Mouse (Mus musculus) thymus, adult 2 months (tissue): ENCODE results near the gene Pa2g4. TPM values are rescaled to one million over a fixed set of nuclear protein-coding genes. Genes with fewer than 3 reads are reported as not detected.

Experiments
- DNase-seq: peaks from one replicate; pipeline ENCODE4 v3.0.0; 2021
- H3K27ac ChIP-seq: fragments of 200-500 bp; 2 replicates; pipeline ENCODE4 v1.5.1; 2012; ENCODE audit warnings: low read length, control low read depth; ENCODE audit not compliant: control insufficient read depth, insufficient read depth
- H3K27me3 ChIP-seq: fragments of 200-500 bp; 2 replicates; pipeline ENCODE4 v1.6.1; 2012; ENCODE audit warnings: mild to moderate bottlenecking, low read length, moderate library complexity, mixed read lengths; ENCODE audit not compliant: control insufficient read depth, insufficient read depth
- H3K36me3 ChIP-seq: fragments of 200-500 bp; 2 replicates; pipeline ENCODE4 v1.6.1; 2012; ENCODE audit warnings: mild to moderate bottlenecking, low read length, moderate library complexity; ENCODE audit not compliant: control insufficient read depth, insufficient read depth
- H3K4me1 ChIP-seq: fragments of 200-500 bp; replicated peaks from 2 replicates; pipeline ENCODE4 v1.6.1; 2012; ENCODE audit warnings: low read length; ENCODE audit not compliant: control insufficient read depth, insufficient read depth
- H3K4me3 ChIP-seq: fragments of 200-500 bp; 2 replicates; pipeline ENCODE4 v1.5.1; 2012; ENCODE audit warnings: mild to moderate bottlenecking, low read length, control low read depth, moderate library complexity; ENCODE audit not compliant: control insufficient read depth, insufficient read depth
- CTCF ChIP-seq: fragments of 200-500 bp; IDR thresholded peaks from 2 replicates; pipeline ENCODE4 v1.5.1; 2012; ENCODE audit warnings: mild to moderate bottlenecking, control low read depth, low read length, moderate library complexity, borderline replicate concordance; ENCODE audit not compliant: control insufficient read depth, poor library complexity, insufficient read depth; ENCODE audit errors: extremely low read depth
- POLR2A ChIP-seq: fragments of 200-500 bp; IDR thresholded peaks from 2 replicates; pipeline ENCODE4 v1.6.1; 2012; ENCODE audit warnings: mild to moderate bottlenecking, low read length, control low read depth, moderate library complexity; ENCODE audit not compliant: control insufficient read depth, poor library complexity, insufficient read depth; ENCODE audit errors: extremely low read depth
- WGBS: fragments of 180-500 bp; shearing (Covaris S2); methylation state at CpG from one replicate; pipeline ENCODE4 v1.1.7; 2018; 5-methylcytosine and 5-hydroxymethylcytosine counted together
- polyA plus RNA-seq: library from polyadenylated mRNA; depleted of rRNA; stranded (reverse); fragments of >200 nt; gene quantifications from 2 replicates; pipeline ENCODE4 v1.2.3, GENCODE M21; 2012

The Pa2g4 gene
- polyA plus RNA-seq, 1 experiment, result 46.8 TPM

DNA sequence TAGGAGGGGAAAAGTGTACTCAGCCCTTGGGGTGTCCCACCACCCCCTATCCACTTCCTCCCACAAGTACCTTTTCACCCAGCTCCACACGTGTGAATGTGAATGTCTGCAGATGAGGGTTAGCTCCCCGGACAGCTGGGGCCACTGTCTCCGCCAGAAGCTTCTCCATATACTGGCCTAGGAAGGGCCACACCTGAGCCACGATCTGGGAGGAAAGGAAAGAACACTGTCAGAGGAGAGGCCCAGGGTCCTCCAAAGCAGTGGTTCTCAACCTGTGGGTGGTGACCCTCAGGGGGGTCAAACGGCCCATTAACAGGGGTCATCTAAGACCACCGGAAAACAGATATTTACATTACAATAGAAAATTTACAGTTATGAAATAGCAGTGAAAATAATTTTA is 43.4 kb downstream of the Pa2g4 start:
- TF ChIP-seq CTCF (no peak), POLR2A (no peak)
- Histone ChIP-seq H3K4me1 (peaks cover 8% of the 10 kb centered on the region; the same call in 1 of the 2 replicates), H3K36me3 (peaks cover 20% of the 10 kb centered on the region), H3K27ac (no peak overlapping the region), H3K27me3 (no peaks in the 10 kb centered on the region), H3K4me3 (no peak overlapping the region)
- DNase-seq, result no peak
- 88% methylated on average over 6 of the region's 6 CpGs for WGBS

DNA sequence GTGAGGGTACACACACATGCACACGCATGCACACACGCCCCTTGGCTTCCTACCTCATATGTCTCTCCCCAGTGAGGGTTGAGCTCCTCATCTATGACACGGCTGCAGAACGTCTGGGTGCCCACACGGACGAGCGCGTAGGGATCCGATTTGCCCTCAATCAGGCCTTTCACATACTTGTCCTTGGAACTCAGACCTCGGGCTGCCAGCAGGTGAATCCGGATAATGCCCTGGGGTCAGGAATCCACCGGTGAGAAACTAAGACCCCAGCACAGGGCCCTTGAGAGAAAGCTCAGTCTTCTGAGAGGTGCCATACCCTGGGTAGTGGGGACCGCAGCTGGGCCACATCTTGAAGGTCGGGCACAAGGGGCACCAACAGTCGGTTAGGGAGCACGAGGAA is 45.2 kb downstream of the Pa2g4 start:
- no peaks in the 10 kb centered on the region for H3K27me3 ChIP-seq
- no peak for DNase-seq
- H3K4me3 ChIP-seq, result no peak overlapping the region
- WGBS, result 97% methylated on average over 16 of the region's 16 CpGs
- no peak for TF ChIP-seq POLR2A
- no peak for TF ChIP-seq CTCF
- H3K4me1 ChIP-seq, result peaks cover 8% of the 10 kb centered on the region; the same call in 1 of the 2 replicates
- H3K36me3 ChIP-seq, result peaks cover 33% of the 10 kb centered on the region
- H3K27ac ChIP-seq, result no peak overlapping the region

DNA sequence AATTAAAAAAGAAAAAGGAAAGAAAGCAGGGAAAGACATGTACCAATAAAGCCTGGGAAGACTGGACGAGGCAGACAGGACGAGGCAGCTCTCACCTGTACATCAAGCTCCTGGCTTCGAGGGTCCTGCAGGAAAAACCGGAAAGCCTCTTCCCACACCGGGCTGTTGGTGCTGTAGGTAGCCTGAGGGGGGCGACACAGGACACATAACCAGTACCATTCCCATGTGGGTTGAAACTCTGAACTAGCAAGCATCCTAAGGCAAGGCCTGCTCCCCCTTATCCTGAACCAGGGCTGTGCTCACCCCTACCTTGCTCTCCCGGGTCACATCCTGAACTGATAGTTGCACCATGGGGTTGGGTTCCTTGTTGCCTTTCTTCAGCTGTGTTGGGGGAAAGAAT is 47.0 kb downstream of the Pa2g4 start:
- H3K4me3 ChIP-seq, result no peak overlapping the region
- no peaks in the 10 kb centered on the region for H3K27me3 ChIP-seq
- peak; percentile 56 for DNase-seq
- peaks cover 1% of the 10 kb centered on the region; the same call in 1 of the 2 replicates for H3K4me1 ChIP-seq
- WGBS, result 93% methylated on average over 7 of the region's 7 CpGs
- no peak overlapping the region for H3K27ac ChIP-seq
- TF ChIP-seq POLR2A (no peak), CTCF (peak; percentile 68; the same call in 1 of the 2 replicates)
- H3K36me3 ChIP-seq, result peaks cover 44% of the 10 kb centered on the region

DNA sequence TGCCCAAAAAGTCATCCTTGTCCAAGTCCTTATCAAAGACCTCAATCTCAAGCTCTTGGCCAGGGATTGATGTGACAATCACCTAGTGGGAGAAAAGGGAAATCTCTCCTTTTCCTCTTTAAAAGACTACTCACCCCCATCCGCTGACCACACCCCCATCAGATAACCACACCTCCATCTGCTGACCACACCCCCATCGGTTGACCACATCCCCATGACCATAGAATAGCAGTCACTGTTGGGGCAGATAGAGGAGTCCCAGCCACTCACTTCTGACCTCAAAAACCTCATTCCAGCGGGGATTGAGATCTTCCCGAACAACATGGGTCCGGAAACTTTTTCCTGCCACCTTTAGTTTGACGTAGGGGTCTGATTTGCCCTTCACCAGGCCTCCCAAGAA is 49.1 kb downstream of the Pa2g4 start:
- H3K27ac ChIP-seq, result no peak overlapping the region
- 74% methylated on average over 6 of the region's 6 CpGs for WGBS
- TF ChIP-seq CTCF (no peak), POLR2A (no peak)
- no peak for DNase-seq
- no peaks in the 10 kb centered on the region for H3K27me3 ChIP-seq
- no peaks in the 10 kb centered on the region for H3K4me1 ChIP-seq
- no peak overlapping the region for H3K4me3 ChIP-seq
- peaks cover 48% of the 10 kb centered on the region for H3K36me3 ChIP-seq

DNA sequence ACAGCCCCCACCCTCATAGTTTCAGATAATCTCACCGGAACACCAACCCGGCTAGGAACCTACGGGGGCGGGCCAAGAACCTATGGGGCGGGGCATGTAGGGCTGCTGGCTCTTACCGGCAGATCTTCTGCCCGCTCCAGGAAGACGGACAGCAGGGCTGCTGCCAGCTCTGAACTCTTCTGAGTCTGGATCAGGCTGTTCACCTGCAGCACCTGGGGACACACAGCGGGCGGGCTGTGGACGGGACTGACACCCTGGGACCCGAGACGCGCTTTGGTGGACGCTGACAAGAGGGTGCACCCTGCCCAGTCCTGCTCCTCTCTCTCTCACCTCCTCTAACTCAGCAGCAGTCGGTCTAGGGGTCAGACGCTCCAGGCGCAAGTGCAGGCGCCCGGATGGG is 49.8 kb downstream of the Pa2g4 start:
- Histone ChIP-seq H3K4me1 (no peaks in the 10 kb centered on the region), H3K27ac (no peak overlapping the region), H3K36me3 (peaks cover 53% of the 10 kb centered on the region), H3K4me3 (no peak overlapping the region), H3K27me3 (no peaks in the 10 kb centered on the region)
- TF ChIP-seq CTCF (no peak), POLR2A (no peak)
- WGBS, result 96% methylated on average over 20 of the region's 20 CpGs
- DNase-seq, result no peak

DNA sequence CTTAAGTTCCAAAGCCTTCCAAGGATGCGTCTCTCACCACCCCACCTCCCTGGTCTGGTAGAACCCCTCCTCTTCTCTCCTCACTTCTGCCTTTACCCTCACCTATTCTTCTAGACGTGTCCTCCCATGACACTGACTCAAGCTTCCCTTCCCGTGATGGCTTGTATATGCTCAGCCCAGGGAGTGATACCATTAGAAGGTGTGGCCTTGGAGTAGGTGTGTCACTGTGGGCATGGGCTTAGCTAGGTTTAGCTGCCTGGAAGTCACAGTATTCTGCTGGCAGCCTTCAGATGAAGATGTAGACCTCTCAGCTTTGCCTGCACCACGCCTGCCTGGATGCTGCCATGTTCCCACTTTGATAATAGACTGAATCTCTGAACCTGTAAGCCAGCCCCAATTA is 50.7 kb downstream of the Pa2g4 start:
- H3K4me3 ChIP-seq, result no peak overlapping the region
- H3K4me1 ChIP-seq, result no peaks in the 10 kb centered on the region
- 92% methylated on average over 4 of the region's 4 CpGs for WGBS
- H3K27me3 ChIP-seq, result no peaks in the 10 kb centered on the region
- TF ChIP-seq CTCF, result no peak
- TF ChIP-seq POLR2A, result no peak
- peaks cover 50% of the 10 kb centered on the region for H3K36me3 ChIP-seq
- H3K27ac ChIP-seq, result no peak overlapping the region
- DNase-seq, result no peak

DNA sequence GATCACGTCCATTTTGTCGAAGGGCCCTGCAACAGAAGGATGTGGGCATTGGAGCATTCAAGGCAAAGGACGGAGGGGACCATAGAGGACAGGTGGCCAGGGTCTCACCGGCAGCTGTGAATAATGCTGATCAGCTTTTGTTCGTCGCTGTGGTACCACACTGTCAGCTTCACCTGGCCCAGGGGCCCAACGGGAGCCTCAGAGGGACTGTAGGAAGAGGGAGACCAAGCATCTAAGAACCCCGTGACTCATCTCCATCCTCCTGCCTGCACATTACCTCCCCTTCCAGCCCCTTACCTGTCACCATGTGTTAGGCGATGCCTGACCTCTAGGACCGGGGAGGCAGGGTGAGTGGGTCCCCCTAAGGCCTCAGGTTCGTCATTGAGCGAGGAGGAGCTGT is 54.0 kb downstream of the Pa2g4 start:
- no peak for DNase-seq
- no peaks in the 10 kb centered on the region for H3K4me1 ChIP-seq
- H3K36me3 ChIP-seq, result peaks cover 42% of the 10 kb centered on the region
- no peak overlapping the region for H3K4me3 ChIP-seq
- WGBS, result 96% methylated on average over 12 of the region's 12 CpGs
- no peak overlapping the region for H3K27ac ChIP-seq
- H3K27me3 ChIP-seq, result no peaks in the 10 kb centered on the region
- TF ChIP-seq POLR2A (no peak), CTCF (no peak)
